Mouse (Mus musculus) spleen, adult 18-20 months (tissue): Measurements from ENCODE around the gene Afmid.
"Not testable (repeated sequence)": the region's sequence is repeated elsewhere in the genome, so short reads cannot be mapped to it uniquely, and the experiment has no call there.

Source experiments
- DNase-seq, 2 experiments: peaks; one replicate each; pipeline ENCODE4 v3.0.0; 2022; ENCODE audit warnings: mixed read lengths in 2 of 2

Gene Afmid

GRCm38 (mm10) chr11:117825333-117826101, at the start of gene Afmid, which contains the start of gene Tk1:
TSS of gene Afmid (plus strand) at chr11:117825924.
TSS of gene Tk1 (minus strand) at chr11:117826092.
- DNase-seq = peak; percentile 38 to 47

DNA sequence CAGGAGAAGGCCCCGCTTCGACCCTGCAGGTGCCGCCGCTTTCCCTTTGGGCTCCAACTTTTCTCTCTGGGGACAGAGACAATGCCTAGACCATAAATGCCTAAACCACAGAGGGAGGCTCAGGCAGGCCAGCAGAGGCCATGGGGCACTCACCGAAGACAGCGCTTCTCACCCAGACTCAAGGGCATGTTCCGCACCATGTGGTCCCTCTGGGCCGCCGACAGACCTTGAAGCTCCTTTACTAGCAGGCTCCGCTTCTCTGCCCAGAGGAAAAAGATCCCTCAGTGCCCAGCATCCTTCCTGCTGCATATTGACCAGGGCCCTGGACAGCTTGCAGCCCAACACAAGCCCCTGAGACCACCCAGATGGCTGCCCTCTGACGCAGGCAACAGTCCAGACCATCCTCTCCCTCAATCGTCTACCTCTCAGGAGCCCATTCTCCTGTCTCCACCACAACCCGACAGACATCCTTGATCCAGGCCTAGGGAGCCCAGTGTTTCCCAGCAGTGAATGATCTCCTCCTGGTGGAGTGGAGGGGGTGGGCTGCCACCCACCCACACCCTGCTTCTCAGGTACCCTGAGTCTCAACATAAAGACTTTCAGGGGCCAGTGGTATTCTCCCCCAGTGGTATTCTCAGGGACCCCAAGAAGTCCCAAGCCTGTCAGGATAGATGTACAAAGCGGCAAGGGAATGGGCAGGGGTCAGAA, 49.5 kb upstream of the Afmid start:
- DNase-seq = no peak

DNA sequence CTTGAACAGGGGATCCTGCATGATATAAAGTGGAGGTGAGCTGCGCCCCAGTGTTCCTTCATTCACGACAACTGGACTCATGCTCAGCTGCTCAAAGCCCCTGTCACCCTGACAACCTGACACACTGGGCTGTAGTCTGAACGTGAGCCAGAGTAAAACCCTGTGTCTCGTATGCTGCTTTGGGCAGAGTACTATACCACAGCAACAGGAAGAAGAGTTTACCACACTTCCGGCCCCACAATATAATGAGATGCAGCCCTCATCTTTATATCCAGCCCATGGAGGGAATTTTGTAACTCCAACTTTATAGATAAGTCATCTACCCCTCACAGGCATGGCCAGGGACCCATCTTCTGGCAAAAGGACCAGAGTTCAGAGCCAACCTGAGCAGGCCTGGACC, 48.6 kb upstream of the Afmid start:
- no peak for DNase-seq

GRCm38 (mm10) chr11:117778031-117778430, 47.7 kb upstream of the Afmid start:
- DNase-seq = no peak

- DNase-seq = no peak
Measured at GRCm38 (mm10) chr11:117778851-117779433, 46.8 kb upstream of the Afmid start.

DNA sequence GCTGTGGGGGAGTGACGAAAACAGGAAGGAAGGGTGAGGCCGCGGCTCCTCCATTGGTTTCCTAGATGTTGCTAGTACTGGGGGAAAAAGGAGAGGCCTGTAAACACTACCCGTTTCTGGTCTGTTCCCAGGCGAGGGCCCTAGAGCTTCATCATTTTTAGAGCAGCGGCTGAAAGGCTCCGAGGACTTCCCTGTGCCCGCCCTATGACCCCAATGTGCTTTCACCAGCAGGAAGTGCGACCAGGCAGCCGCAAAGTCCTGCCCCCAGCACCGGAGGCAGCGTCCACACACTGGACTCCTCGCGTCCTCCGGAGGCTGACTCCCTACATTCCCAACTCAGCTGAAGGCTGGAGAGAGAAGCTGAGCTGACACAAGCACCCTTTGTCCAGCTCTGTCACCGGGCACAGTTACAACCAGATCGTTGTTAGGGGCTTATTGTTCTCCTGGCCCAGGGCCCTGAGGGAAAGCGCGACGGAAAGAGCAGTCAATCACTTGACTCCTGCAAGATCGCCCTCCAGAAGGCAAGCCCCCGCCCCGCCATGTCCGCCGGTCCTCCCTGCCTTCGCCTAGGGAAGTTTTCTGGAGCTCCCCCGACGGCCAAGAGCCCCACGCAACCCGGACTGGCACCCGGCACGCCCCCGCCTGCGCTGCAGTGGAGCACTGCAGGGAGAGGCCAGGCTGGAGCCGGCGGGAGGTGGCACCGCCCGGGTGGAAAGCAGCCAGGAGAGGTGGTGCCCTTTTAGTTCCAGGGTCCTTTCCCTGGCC, 46.1 kb upstream of the Afmid start:
- DNase-seq = peak; percentile 61 to 62

- no peak for DNase-seq
Measured at GRCm38 (mm10) chr11:117780199-117780515, 45.6 kb upstream of the Afmid start.

- DNase-seq = peak; percentile 84 to 91
Measured at GRCm38 (mm10) chr11:117780582-117781111, 45.1 kb upstream of the Afmid start.

DNA sequence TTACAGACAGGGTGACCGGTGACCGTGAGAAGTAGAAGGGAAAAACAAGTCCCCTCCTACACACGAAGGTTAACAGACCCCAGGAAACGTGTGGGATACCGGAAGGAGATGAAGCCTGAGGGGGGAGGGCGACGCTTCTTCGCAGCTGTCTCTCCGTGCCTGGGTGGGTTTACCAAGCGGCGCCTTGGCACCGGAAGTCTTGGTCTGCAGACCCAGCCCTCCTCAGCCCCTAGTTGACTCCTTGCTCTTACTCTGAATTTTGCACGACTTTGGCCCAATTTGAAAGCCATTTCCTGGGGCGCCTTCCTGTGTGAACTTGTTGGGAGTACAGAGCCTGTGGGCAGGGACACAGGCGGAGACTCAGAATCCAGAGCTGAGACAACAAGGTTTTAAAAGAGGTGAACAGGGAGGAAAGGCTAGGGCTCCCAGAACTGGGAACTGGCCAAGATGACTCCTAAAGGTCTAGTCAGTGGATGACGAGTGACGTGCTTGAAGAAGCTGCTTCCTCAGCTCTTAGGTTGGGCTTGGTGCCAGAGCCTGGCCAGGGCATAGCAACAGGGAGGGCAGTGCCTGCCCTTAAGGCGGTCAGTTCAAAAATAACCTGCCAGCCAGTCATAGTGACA, 44.4 kb upstream of the Afmid start:
- DNase-seq = peak; percentile 63

GRCm38 (mm10) chr11:117781993-117782704, 43.6 kb upstream of the Afmid start, which contains the start of the genes Tmc8 and Tmc6:
TSS of gene Tmc8 (plus strand) at chr11:117782076.
TSS of gene Tmc6 (minus strand) at chr11:117782198.
- peak; percentile 81 to 84 for DNase-seq

DNA sequence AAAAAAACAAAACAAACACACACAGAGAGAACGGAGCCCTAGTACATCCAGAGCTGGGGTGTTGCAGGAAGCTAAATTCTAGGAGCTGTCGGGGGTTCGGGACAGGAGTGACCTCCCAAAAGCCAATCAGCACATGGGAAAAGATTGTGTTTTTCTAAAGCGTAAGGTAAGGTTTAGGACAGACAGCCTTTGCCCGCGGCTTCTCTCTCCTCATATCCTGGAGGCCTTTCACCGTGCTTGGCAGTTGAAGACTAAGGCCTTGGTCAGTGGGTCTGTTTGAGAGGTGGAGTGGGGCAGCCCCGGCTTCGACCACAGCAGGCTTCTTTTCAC, 43.1 kb upstream of the Afmid start:
- no peak for DNase-seq

DNA sequence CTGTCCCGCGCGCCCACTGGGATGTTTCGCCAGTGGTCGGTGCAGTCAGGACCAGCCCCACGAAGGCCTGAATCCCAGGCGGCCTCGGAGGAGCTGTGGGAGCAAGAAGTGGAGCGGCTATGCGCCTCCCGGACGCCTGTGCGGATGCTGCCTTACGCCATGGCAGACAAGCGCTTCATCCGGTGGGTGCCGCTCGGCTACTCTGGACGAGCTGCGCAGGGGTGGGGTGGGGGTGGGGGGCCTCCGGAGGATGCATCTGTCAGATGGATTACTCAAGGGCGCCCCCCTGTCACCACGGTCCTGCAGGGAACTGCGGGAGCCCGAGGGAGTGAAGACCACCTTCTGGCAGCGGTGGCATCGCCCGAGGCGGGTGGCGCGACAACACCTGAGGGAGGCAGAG, 42.6 kb upstream of the Afmid start:
- peak; percentile 74 to 78 for DNase-seq

DNA sequence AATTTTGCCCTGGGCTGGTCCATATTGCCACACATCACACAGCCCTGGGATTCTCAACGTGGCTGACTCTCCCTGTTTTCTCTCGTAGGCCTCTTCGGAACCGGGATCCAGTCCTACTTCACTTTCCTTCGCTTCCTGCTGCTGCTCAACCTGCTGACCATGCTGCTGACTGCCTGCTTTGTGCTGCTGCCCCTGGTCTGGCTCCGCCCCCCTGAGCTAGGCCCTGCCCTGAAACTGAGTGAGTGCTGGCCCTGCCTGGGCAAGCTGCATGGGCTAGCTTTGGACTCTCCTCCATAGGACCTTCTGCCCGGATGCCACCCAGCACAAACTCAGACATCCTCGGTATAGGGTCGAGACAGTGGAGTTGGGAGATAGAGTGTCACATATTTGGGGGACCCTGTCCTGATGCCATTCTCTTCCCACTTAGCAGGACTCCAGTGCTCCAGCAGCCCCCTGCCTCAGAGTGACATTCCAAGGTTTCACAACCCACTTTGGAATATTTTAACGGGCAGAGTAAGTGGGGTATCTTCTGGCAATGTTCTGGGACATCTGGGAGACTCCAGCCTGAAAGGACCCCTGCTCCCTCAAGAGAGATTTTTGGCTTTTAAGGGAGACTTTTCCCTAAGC, 41.9 kb upstream of the Afmid start:
- DNase-seq = peak; percentile 43 to 52

DNA sequence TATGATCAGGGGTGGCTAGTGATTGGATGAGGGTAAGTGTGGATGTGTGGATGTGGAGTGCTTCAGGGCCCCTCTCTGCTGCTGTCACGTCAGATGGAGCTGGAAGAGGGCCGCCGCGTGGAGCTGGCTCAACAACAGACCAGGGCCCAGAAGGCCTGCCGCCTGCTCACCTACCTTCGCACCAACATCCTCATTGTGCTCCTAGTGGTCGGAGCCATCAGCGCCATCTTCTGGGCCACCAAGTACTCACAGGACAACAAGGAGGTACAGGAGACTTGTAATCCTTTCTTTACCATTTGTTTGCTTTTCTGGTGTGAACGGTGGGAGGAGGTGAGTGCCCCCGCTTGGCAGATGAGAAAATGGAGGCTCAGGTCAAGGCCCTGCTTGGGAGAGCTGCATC, 39.4 kb upstream of the Afmid start:
- DNase-seq = peak; percentile 64 to 72

- not testable (repeated sequence) for DNase-seq
Measured at GRCm38 (mm10) chr11:117788481-117788880, 37.2 kb upstream of the Afmid start.

- DNase-seq = peak; percentile 64 to 76
Measured at GRCm38 (mm10) chr11:117790286-117790685, 35.4 kb upstream of the Afmid start.

GRCm38 (mm10) chr11:117790703-117791440, 34.9 kb upstream of the Afmid start:
- peak in 1 of 2 experiments; percentile 55 for DNase-seq

DNA sequence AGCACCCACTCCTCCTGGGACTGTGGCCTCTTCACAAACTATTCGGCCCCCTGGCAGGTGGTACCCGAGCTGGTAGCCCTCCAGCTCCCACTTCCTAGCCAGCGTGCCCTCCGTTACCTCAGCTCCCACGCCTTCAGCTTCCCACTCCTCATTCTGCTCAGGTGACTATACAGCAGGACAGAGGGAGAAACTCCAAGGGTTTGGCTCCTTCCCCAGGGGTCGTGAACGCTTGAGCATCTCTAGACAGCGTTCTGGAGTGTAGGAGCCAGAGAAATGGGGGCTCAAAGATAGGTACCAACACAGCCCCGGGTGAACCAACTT, 34.3 kb upstream of the Afmid start:
- DNase-seq = no peak

GRCm38 (mm10) chr11:117792281-117792888, 33.3 kb upstream of the Afmid start:
- DNase-seq = peak; percentile 75 to 77

DNA sequence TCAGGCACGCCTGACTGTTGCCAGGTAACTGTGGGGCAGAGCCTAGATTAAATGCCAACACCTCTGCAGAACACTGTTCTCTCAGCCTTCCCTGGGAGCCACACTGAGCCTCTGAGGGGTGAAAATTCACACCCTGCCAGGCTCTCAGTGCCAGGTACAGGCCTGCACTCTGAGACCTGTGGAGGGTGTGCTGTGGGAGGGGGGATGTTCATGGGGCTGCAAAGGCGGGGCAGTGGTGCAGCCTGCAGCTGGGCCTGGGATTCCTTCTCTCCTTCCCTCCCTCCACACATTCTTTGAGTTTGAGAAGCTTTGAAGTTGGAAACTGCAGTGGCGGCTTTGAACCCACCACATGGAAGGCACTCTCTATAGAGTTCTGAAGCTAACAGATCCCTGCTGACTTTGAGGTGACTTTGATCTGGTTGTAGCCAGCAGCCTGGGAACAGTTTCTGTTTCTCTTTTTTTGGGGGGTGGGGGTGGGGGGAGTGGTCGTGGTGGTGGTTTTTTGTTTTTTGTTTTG, 31.6 kb upstream of the Afmid start:
- DNase-seq = no peak
